Mouse (Mus musculus): ENCODE measurements at regions not wholly inside any gene's neighbourhood (a gene's known extent, or its start where the extent isn't known, plus 50 kb on each side); places are given as distances from the start of the nearest gene placed in this dataset.
A peak's percentile ranks its signal among the peaks of the same experiment; 100 is the strongest.

DNA sequence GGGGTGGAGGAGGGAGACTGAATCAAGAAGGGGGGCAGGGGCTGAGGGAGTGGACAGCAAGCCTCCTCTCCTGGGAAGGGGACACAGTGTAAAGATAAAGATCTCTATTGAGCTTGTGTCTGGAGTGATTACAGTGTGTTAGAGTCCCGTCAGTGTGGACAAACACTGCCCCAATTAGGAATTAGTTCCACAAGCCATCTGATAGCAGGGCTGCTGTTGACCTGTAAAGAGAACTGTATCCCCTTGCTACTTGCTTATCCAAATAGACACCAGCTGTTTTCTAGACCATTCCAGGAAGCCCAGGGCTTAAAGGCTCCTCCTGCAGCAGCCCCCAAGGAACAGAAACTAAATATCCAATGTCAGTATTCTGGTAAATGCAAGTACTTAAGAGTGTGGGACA is 111.4 kb upstream of the Sox14 start:
- Histone ChIP-seq H3K27me3 (peaks cover 28% of the 10 kb centered on the region), H3K4me3 (no peak overlapping the region), H3K36me3 (no peaks in the 10 kb centered on the region), H3K27ac (no peak overlapping the region), H3K4me2 (no peak overlapping the region), H3K9ac (no peak overlapping the region), H3K4me1 (no peaks in the 10 kb centered on the region), H3K9me3 (no peaks in the 10 kb centered on the region)
- 9% methylated on average over 1 of the region's 1 CpGs for whole genome bisulfite sequencing
- no peak for ATAC-seq (ENCODE audit: borderline replicate concordance, extremely low read depth, low FRiP score, low TSS enrichment)

DNA sequence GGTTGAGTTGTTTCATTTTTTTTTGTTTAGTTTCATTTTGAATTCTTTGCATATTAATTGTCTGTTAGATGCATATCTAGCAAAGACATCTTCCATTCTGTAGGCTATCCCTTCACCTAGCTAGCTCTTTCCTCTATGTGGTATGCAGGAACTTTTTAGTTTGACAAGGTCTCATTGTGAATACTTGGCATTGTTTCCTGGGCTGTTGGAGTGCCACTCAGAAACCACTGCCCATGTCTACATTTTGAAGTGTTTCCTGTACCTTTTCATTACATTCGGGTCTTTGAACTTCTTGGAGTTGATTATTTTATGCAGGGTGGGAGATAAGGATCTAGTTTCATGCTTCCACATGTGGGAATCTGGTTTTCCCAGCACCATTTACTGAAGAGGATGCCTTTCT is 104.8 kb upstream of the Sox14 start:
- Histone ChIP-seq H3K4me1 (no peaks in the 10 kb centered on the region), H3K4me2 (no peak overlapping the region), H3K9ac (no peak overlapping the region), H3K4me3 (no peak overlapping the region), H3K27ac (no peak overlapping the region), H3K27me3 (peaks cover 42% of the 10 kb centered on the region), H3K36me3 (no peaks in the 10 kb centered on the region), H3K9me3 (no peaks in the 10 kb centered on the region)
- WGBS, result 53% methylated on average over 1 of the region's 1 CpGs
- 0 out of 2 replicates have a peak, but pooled peaks have one; percentile 19 for ATAC-seq (ENCODE audit: borderline replicate concordance, extremely low read depth, low FRiP score, low TSS enrichment)

DNA sequence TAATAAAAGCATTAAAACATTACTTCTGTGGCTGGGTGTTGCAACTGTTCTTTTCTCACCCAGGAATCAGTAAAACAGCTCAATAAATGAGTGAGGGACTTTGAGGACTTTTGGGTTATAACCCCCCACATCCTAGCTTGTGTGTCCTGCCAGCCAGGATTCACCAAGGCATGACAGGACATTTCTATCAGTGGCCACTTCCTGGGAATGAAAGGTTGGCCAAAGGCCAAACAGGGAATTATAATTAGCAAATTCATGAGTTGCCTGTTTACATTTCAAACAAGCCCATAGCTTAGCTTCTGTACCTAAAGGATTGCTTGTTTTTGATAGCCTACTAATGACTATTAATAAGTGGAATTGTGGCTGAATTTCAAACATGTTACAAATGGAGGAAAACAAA is 85.6 kb upstream of the Sox14 start:
- Histone ChIP-seq H3K9ac (no peak overlapping the region), H3K4me2 (no peak overlapping the region), H3K9me3 (no peaks in the 10 kb centered on the region), H3K27me3 (no peaks in the 10 kb centered on the region), H3K4me1 (no peaks in the 10 kb centered on the region), H3K4me3 (no peak overlapping the region), H3K36me3 (no peaks in the 10 kb centered on the region), H3K27ac (no peak overlapping the region)
- no peak; the same call in 1 of the 2 replicates for ATAC-seq (ENCODE audit: borderline replicate concordance, extremely low read depth, low FRiP score, low TSS enrichment)

DNA sequence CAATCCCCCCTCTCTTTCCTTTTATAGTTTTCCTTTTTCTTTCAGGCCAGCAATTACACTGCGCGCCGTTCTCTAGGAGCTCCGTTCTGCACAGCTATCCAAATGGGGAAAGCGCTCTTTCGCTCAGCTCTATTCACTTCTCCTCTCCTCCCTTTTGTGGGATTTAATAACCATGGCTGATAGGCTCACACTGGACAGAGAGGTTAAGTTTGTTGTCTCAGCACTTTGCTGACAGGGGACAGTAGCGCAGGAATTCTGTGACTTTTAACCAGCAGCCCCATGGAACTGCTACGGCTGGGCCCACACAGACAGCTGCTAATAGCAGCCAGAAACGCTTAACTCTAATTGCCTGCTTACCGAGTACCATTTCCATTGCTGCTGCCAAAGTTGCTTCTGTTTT is 78.8 kb upstream of the Sox14 start:
- WGBS, result 70% methylated on average over 10 of the region's 10 CpGs

DNA sequence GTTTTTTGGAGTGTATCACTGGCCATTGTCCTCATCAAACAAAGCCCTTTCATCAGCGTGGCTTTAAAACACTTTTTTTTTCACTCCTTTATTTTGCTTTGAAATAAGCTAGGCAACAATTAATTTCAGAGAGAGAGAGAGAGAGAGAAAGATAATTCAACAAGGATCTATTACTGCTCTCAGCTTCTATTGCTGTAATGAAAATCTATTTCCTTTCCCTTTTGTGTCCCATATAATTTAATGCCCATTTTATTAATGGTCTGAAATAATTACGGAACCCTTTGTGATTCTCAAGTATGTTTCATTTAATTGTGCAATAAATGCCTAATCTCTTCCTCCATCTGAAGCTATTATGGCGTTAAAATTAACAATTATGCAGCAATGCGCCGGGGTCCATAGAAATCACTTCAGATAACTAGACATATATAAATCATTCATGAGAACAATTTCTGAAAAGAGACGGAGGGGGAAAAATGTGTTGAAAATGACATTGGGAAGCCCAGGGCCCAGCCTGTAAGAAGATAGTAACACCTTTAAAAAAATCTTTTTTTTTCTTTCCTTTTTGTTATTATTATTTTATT is 78.2 kb upstream of the Sox14 start:
- Histone ChIP-seq H3K27ac (no peak overlapping the region), H3K4me3 (no peak overlapping the region), H3K9ac (no peak overlapping the region), H3K4me2 (no peak overlapping the region), H3K27me3 (no peaks in the 10 kb centered on the region), H3K4me1 (no peaks in the 10 kb centered on the region), H3K36me3 (no peaks in the 10 kb centered on the region), H3K9me3 (no peaks in the 10 kb centered on the region)
- 77% methylated on average over 6 of the region's 6 CpGs for WGBS
- no peak for ATAC-seq (ENCODE audit: borderline replicate concordance, extremely low read depth, low FRiP score, low TSS enrichment)

More for the DNA sequence above, 78.8 kb upstream of the Sox14 start:
- no peak for ATAC-seq (ENCODE audit: borderline replicate concordance, extremely low read depth, low FRiP score, low TSS enrichment)
- Histone ChIP-seq H3K27me3 (no peaks in the 10 kb centered on the region), H3K4me2 (no peak overlapping the region), H3K4me1 (no peaks in the 10 kb centered on the region), H3K36me3 (no peaks in the 10 kb centered on the region), H3K9me3 (no peaks in the 10 kb centered on the region), H3K9ac (no peak overlapping the region), H3K4me3 (no peak overlapping the region), H3K27ac (no peak overlapping the region)
